Mouse (Mus musculus) midbrain, embryonic 12.5 days (tissue): ENCODE measurements around the gene Fbxl15. TPM values are rescaled to one million over a fixed set of nuclear protein-coding genes. Genes with fewer than 3 reads are reported as not detected.

ENCODE experiments used
- ATAC-seq: fragments of 200-750 bp; cut with Nextera tagmentation; 2 replicates; pipeline ENCODE4 v1.8.0; 2017; ENCODE audit warnings: low read depth, moderate TSS enrichment, moderate library complexity; ENCODE audit not compliant: low FRiP score
- H3K27ac ChIP-seq: fragments of 300-500 bp; sonication (generic); replicated peaks from 2 replicates; pipeline ENCODE4 v1.5.1; 2016; ENCODE audit warnings: mild to moderate bottlenecking
- H3K27me3 ChIP-seq: fragments of 300-500 bp; sonication (generic); 2 replicates; pipeline ENCODE4 v1.6.1; 2016; ENCODE audit warnings: mild to moderate bottlenecking
- H3K36me3 ChIP-seq: fragments of 300-500 bp; sonication (generic); 2 replicates; pipeline ENCODE4 v1.6.1; 2016
- H3K4me1 ChIP-seq: fragments of 300-500 bp; sonication (generic); 2 replicates; pipeline ENCODE4 v1.6.1; 2016
- H3K4me2 ChIP-seq: fragments of 300-500 bp; sonication (generic); replicated peaks from 2 replicates; pipeline ENCODE4 v1.6.1; 2016; ENCODE audit warnings: mild to moderate bottlenecking, moderate library complexity
- H3K4me3 ChIP-seq: fragments of 300-500 bp; sonication (generic); 2 replicates; pipeline ENCODE4 v1.5.1; 2016; ENCODE audit warnings: mild to moderate bottlenecking
- H3K9ac ChIP-seq: fragments of 300-500 bp; sonication (generic); replicated peaks from 2 replicates; pipeline ENCODE4 v1.6.1; 2016; ENCODE audit warnings: mild to moderate bottlenecking, moderate library complexity
- H3K9me3 ChIP-seq: fragments of 300-500 bp; sonication (generic); 2 replicates; pipeline ENCODE4 v1.6.1; 2016; ENCODE audit warnings: mild to moderate bottlenecking
- WGBS: fragments of 180-500 bp; shearing (Covaris S2); methylation state at CpG from one replicate; pipeline ENCODE4 v1.1.7; 2016; 5-methylcytosine and 5-hydroxymethylcytosine counted together
- polyA plus RNA-seq: library from polyadenylated mRNA; unstranded; fragments of >200 nt; fragmentation: Nextera tagmentation; extraction: Ambion mirVana; gene quantifications from 2 replicates; pipeline ENCODE4 v1.2.1, GENCODE M21; 2016

Fbxl15 gene
- polyA plus RNA-seq, 1 experiment from 2014 or later, result 32.6 TPM

GRCm38 (mm10) chr19:46310312-46310865, 17.6 kb upstream of the Fbxl15 start:
- ATAC-seq, result no peak
- peaks cover 11% of the 10 kb centered on the region for H3K4me1 ChIP-seq
- H3K27me3 ChIP-seq, result peaks cover 88% of the 10 kb centered on the region
- no peak overlapping the region for H3K4me2 ChIP-seq
- H3K27ac ChIP-seq, result no peak overlapping the region
- H3K36me3 ChIP-seq, result no peaks in the 10 kb centered on the region
- H3K9ac ChIP-seq, result no peak overlapping the region
- no peaks in the 10 kb centered on the region for H3K9me3 ChIP-seq
- H3K4me3 ChIP-seq, result no peak overlapping the region
- WGBS, result 88% methylated on average over 12 of the region's 12 CpGs

GRCm38 (mm10) chr19:46311341-46311740, 16.6 kb upstream of the Fbxl15 start:
- ATAC-seq, result no peak
- no peaks in the 10 kb centered on the region for H3K9me3 ChIP-seq
- H3K4me1 ChIP-seq, result peaks cover 4% of the 10 kb centered on the region; the same call in 1 of the 2 replicates
- no peaks in the 10 kb centered on the region for H3K36me3 ChIP-seq
- 96% methylated on average over 9 of the region's 9 CpGs for WGBS
- no peak overlapping the region for H3K4me2 ChIP-seq
- H3K27ac ChIP-seq, result no peak overlapping the region
- no peak overlapping the region for H3K9ac ChIP-seq
- H3K27me3 ChIP-seq, result peaks cover 93% of the 10 kb centered on the region
- H3K4me3 ChIP-seq, result no peak overlapping the region

- Histone ChIP-seq H3K36me3 (no peaks in the 10 kb centered on the region), H3K9me3 (no peaks in the 10 kb centered on the region), H3K4me2 (no peak overlapping the region), H3K27ac (no peak overlapping the region), H3K27me3 (peaks cover 93% of the 10 kb centered on the region), H3K9ac (no peak overlapping the region), H3K4me3 (no peak overlapping the region), H3K4me1 (peaks cover 9% of the 10 kb centered on the region)
- no peak for ATAC-seq
- 90% methylated on average over 21 of the region's 21 CpGs for WGBS
Observed at GRCm38 (mm10) chr19:46312566-46312965, 15.4 kb upstream of the Fbxl15 start.

GRCm38 (mm10) chr19:46313116-46313515, 14.9 kb upstream of the Fbxl15 start:
- Histone ChIP-seq H3K4me3 (no peak overlapping the region), H3K9me3 (no peaks in the 10 kb centered on the region), H3K27ac (no peak overlapping the region), H3K9ac (no peak overlapping the region), H3K4me2 (no peak overlapping the region), H3K27me3 (peaks cover 93% of the 10 kb centered on the region), H3K4me1 (peaks cover 14% of the 10 kb centered on the region), H3K36me3 (no peaks in the 10 kb centered on the region)
- WGBS, result 92% methylated on average over 9 of the region's 9 CpGs
- ATAC-seq, result no peak

- no peak overlapping the region for H3K4me2 ChIP-seq
- H3K9ac ChIP-seq, result no peak overlapping the region
- 70% methylated on average over 6 of the region's 6 CpGs for WGBS
- no peak for ATAC-seq
- H3K36me3 ChIP-seq, result no peaks in the 10 kb centered on the region
- peaks cover 93% of the 10 kb centered on the region for H3K27me3 ChIP-seq
- H3K4me1 ChIP-seq, result peaks cover 19% of the 10 kb centered on the region
- no peak overlapping the region for H3K4me3 ChIP-seq
- no peaks in the 10 kb centered on the region for H3K9me3 ChIP-seq
- H3K27ac ChIP-seq, result no peak overlapping the region
Observed at GRCm38 (mm10) chr19:46313591-46313990, 14.4 kb upstream of the Fbxl15 start.

GRCm38 (mm10) chr19:46314151-46314601, 13.8 kb upstream of the Fbxl15 start:
- H3K4me2 ChIP-seq, result no peak overlapping the region
- no peak overlapping the region for H3K4me3 ChIP-seq
- no peak overlapping the region for H3K9ac ChIP-seq
- H3K36me3 ChIP-seq, result no peaks in the 10 kb centered on the region
- H3K4me1 ChIP-seq, result peaks cover 21% of the 10 kb centered on the region
- no peak for ATAC-seq
- H3K27me3 ChIP-seq, result peaks cover 94% of the 10 kb centered on the region
- no peak overlapping the region for H3K27ac ChIP-seq
- no peaks in the 10 kb centered on the region for H3K9me3 ChIP-seq
- 18% methylated on average over 14 of the region's 18 CpGs for WGBS

- Histone ChIP-seq H3K27me3 (peaks cover 95% of the 10 kb centered on the region), H3K27ac (no peak overlapping the region), H3K36me3 (no peaks in the 10 kb centered on the region), H3K4me3 (no peak overlapping the region), H3K9ac (no peak overlapping the region), H3K4me2 (no peak overlapping the region), H3K9me3 (no peaks in the 10 kb centered on the region), H3K4me1 (peaks cover 29% of the 10 kb centered on the region)
- WGBS, result 48% methylated on average over 14 of the region's 14 CpGs
- no peak for ATAC-seq
Observed at GRCm38 (mm10) chr19:46314872-46315742, 12.9 kb upstream of the Fbxl15 start.

GRCm38 (mm10) chr19:46315752-46316610, 12.0 kb upstream of the Fbxl15 start:
- Histone ChIP-seq H3K27ac (no peak overlapping the region), H3K36me3 (no peaks in the 10 kb centered on the region), H3K4me2 (peak overlapping the region; percentile 64; the same call in 1 of the 2 replicates), H3K27me3 (peaks cover 94% of the 10 kb centered on the region), H3K9ac (no peak overlapping the region), H3K4me1 (peaks cover 33% of the 10 kb centered on the region), H3K9me3 (no peaks in the 10 kb centered on the region), H3K4me3 (no peak overlapping the region)
- no peak for ATAC-seq
- 52% methylated on average over 12 of the region's 12 CpGs for WGBS

- no peaks in the 10 kb centered on the region for H3K9me3 ChIP-seq
- H3K4me1 ChIP-seq, result peaks cover 43% of the 10 kb centered on the region
- peak overlapping the region; percentile 46 for H3K4me3 ChIP-seq
- H3K36me3 ChIP-seq, result no peaks in the 10 kb centered on the region
- 32% methylated on average over 15 of the region's 15 CpGs for WGBS
- ATAC-seq, result no peak
- H3K27ac ChIP-seq, result 0 out of 2 replicates have a peak overlapping the region, but pooled peaks have one; percentile 52
- peak overlapping the region; percentile 52; the same call in 1 of the 2 replicates for H3K9ac ChIP-seq
- H3K27me3 ChIP-seq, result peaks cover 88% of the 10 kb centered on the region
- H3K4me2 ChIP-seq, result peak overlapping the region; percentile 64
Observed at GRCm38 (mm10) chr19:46316846-46317545, 11.0 kb upstream of the Fbxl15 start.

GRCm38 (mm10) chr19:46317546-46317885, 10.5 kb upstream of the Fbxl15 start:
- Histone ChIP-seq H3K9me3 (no peaks in the 10 kb centered on the region), H3K4me1 (peaks cover 49% of the 10 kb centered on the region), H3K27me3 (peaks cover 91% of the 10 kb centered on the region), H3K4me2 (peak overlapping the region; percentile 64), H3K4me3 (peak overlapping the region; percentile 46), H3K36me3 (no peaks in the 10 kb centered on the region), H3K27ac (peak overlapping the region; percentile 52; the same call in 1 of the 2 replicates), H3K9ac (peak overlapping the region; percentile 52)
- no peak for ATAC-seq
- WGBS, result under 1% methylated on average over 47 of the region's 48 CpGs

- H3K4me1 ChIP-seq, result peaks cover 52% of the 10 kb centered on the region
Observed at GRCm38 (mm10) chr19:46318031-46318471, 9.9 kb upstream of the Fbxl15 start.

More at GRCm38 (mm10) chr19:46318031-46318471, 9.9 kb upstream of the Fbxl15 start:
- no peaks in the 10 kb centered on the region for H3K36me3 ChIP-seq
- no peaks in the 10 kb centered on the region for H3K9me3 ChIP-seq
- no peak for ATAC-seq
- H3K4me3 ChIP-seq, result peak overlapping the region; percentile 46
- 0 out of 2 replicates have a peak overlapping the region, but pooled peaks have one; percentile 52 for H3K27ac ChIP-seq
- peak overlapping the region; percentile 64 for H3K4me2 ChIP-seq
- peaks cover 91% of the 10 kb centered on the region for H3K27me3 ChIP-seq
- H3K9ac ChIP-seq, result peak overlapping the region; percentile 52
- WGBS, result 2% methylated on average over 38 of the region's 42 CpGs
